Mouse (Mus musculus) retina, postnatal 7 days (tissue): ENCODE measurements around the gene Eif2ak3.
"Not testable (repeated sequence)": the region's sequence is repeated elsewhere in the genome, so short reads cannot be mapped to it uniquely, and the experiment has no call there.

Experiments used
- DNase-seq: peaks from one replicate; pipeline ENCODE4 v3.0.0-alpha.2; 2012; ENCODE audit warnings: low read depth, low spot score

Eif2ak3 gene

DNA sequence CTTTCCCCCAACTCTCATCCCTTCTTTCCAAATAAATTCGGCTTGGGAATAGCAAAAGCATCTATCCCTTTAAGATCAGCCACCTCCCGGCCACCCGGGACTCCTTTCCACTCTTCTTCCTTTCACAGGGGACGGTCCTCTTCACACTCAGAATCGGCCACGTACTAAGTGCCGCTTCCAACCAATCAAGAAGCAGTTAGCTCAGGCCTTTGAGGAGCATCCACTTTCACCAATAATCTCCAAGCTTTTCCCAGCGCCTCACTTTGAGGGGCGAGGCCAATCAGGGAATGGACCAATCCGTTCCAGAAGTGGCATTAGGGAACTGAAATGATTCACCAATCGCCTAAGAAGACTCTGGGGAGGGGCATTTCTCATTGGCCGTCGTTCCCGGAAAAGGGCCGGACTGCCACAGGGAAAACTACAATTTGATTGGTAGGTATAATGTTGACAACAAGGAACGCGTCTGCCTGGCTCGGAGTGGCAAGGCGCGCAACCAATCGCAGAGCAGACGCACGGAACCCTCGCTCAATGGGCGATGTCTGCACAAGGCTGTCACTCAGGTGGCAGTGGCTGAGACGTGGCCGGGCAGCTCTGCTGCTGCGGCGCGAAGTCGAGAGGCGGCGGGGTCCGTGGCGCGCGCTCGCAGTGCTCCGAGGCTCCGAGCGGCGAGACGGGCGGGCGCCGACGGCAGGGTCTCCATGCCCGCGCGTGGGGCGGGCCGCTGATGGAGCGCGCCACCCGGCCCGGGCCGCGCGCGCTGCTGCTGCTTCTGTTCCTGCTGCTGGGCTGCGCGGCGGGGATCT is at the start of gene Eif2ak3:
TSS of gene Eif2ak3 (plus strand) at position 514 of the 803 bp plus-strand sequence.
- DNase-seq: peak; percentile 98

DNA sequence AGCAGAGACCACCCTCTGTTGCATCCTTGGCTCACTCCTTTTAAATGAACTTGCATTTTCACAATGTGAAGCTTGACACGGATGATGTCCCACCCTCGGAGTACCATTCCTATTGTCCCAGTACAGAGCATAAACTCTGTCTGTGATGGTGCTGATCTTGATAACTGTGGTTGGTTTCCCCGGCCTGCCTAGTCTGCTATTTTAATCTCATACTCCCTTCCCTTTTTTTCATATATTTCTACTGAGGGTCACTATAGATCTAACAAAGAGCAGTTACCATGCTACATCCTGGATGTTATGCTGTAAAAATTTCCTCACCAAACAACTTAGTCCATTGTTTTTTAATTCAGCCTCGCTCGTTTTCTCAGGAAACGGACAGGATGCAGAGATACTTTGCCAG is 47.4 kb upstream of the Eif2ak3 start:
- no peak for DNase-seq

DNA sequence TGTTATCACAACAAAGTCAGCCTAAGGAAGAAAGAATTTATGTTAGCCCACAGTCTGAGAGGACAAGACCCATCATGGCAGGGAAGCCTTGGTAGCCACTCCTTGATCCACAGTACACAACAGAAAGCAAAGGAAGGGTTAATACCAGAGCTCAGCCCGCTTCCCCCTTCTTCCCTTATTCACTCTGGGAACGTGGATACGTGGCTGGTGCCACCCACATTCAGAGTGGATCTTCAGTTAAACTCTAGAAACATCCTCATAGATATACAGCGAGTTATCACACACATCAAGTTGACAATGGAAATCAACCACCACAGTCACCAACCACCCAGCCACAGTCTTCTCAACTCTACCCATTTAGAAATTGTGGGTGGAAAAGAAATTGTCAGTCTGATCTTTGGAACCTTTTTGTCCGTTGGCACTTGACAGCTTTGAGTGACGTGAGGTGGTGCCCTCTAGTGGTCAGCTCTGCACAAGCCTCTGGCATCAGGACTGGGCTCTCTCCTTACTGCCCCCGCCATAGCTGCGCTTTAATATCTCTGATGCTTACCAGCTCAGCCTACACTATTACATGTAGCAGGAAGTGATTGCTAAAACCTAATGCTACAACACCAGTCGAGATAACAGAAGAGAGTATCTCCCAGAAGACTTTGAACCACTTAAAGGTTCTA is 46.6 kb upstream of the Eif2ak3 start:
- DNase-seq: no peak

- no peak for DNase-seq
Observed at GRCm38 (mm10) chr6:70804632-70805031, 39.7 kb upstream of the Eif2ak3 start.

DNA sequence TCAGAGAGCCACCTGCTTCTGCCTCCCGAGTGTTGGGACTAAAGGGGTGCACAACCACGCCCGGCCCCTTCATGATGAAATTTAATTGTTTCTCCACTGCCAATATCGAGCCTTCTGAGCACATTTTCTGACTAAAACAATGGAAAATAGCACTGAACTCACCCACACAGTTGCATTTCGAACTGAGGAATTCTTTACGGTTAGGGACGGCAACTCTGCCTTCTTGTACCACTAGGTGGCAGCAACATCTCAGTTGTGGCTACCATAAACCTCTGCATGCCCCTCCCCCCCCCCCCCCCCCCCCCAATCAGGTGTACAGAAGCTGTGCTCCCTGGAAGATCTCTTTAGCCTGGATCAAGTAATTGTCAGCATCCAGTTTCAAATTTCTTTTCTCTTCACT is 39.0 kb upstream of the Eif2ak3 start:
- DNase-seq: peak; percentile 49

DNA sequence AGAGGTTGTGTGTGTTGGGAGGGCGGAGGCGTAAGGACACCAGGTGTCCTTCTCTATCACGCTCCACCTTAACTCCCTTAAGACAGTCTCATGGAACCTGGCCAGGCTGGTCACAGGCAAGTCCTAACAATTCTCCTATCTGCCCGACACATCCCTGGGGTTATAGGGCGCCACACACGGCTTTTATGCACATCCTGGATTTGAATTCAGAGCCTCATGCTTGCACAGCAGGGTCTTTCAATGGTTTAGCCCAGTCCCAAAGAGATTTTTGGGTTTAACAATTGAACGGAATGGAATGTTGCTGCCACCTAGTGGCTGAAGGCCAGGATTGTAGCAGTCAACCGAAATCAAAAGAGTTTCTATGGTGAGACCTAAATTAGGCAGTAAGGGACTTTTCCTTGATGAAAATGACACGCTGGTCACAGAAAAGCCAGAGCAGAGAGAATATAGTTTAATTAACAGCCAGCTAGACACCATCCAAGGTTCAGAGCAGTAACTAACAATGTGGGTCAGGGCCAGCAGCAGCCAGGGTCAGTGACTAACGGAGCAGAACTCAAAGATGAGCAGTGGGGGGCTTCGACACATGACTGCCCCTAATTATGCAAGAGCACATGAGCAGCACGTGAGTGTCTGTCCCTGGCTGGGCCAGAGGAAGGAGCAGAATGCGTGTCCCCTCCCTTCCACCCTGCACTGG is 38.3 kb upstream of the Eif2ak3 start:
- peak; percentile 59 for DNase-seq

- DNase-seq: no peak
Observed at GRCm38 (mm10) chr6:70806514-70806912, 37.8 kb upstream of the Eif2ak3 start.

GRCm38 (mm10) chr6:70810524-70810923 is 33.8 kb upstream of the Eif2ak3 start:
- no peak for DNase-seq

DNA sequence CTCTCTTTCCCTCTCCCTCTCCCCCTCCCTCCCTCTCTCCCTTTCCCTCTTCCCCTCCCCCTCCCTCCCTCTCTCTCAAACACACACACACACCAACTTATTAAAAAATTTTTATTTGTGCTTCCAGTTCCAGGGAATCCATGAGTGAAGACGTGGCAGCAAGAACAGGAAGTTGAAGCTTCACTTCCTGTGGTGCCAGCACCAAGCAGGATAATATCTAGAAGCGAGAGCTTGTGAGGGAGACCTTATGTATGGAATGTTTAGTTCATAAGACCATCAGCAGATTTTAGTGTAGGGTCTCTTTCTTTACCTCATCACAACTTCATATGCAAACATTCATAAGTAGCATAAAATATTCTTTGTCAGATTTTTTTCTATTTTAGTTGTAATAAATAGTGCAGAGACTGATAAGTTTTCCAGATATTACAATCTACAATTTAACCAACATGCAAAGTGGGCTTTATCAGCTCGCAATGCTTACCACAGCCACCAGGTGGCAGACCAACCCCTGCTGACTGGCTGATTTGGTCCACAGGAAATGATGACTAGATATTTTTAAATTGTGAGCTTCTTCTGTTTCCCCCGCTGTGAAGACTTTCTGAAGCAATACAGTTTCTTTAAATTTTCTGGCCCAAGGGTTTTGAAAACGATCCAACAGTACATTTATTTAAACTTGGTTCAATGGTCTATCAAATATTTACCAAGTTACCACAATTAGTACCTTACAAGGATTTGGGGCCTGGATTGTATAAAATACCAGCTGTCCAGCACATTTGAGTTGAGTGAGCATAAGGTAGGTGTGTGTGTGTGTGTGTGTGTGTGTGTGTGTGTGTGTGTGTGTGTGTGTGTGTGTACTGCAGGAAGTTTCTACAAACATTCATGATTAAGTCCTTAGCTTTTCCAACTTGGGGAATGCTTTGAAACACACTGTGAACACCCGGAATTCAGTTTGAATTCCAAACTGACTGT is 32.5 kb upstream of the Eif2ak3 start:
- DNase-seq: peak; percentile 57

- DNase-seq: no peak
Observed at GRCm38 (mm10) chr6:70812526-70812895, 31.8 kb upstream of the Eif2ak3 start.

DNA sequence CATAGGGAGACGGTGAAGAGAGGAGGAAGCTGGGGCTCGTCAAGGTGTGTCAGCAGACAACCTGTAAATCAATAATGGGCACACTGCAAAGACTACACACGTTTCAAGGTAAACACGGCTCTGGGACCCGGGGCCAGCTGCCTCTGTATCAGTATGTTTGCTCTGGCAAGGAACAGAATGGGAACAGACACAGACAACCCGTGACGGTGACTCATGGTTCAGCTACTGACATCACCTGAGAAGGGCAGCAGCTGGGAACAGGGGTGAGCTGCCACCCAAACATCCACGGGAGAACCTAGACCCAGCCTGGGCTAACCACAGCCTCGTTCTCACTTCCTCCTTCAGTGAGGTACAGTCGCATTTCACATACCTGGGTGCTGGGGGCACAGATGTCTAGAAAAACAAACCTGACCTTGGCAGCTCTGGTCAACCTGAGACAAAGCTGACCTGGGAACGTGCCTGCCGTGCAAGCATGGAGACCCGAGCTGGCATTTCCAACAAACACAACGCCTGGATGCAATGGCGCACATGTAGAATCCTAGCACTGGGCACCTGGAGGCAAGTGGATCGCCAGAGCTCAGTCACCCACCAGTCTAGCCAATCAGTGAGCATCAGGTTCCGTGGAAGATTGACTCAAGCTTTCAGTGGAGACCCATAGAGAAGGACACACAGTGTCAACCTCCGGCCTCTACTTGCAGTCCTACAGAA is 30.2 kb upstream of the Eif2ak3 start:
- DNase-seq: no peak

- no peak for DNase-seq
Observed at GRCm38 (mm10) chr6:70814629-70814950, 29.7 kb upstream of the Eif2ak3 start.

DNA sequence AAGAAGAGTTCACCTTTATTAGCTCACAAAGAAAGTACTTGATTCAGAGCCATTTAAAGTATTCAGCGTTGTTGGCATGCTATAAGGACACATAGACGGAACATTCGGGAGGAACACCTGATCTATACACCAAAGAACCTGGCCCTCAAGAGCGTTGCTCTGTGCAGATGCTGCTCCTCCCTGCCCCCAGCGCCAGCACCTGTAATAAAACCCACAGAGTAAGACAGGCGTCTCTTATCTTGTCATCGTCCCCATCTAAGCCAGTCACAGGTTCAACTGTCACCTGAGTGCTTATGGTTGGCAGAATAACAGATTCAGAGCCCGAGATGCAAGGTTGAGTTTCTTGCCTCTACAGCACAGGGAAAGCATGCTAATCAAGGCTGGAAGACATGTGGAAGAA is 28.8 kb upstream of the Eif2ak3 start:
- DNase-seq: no peak

DNA sequence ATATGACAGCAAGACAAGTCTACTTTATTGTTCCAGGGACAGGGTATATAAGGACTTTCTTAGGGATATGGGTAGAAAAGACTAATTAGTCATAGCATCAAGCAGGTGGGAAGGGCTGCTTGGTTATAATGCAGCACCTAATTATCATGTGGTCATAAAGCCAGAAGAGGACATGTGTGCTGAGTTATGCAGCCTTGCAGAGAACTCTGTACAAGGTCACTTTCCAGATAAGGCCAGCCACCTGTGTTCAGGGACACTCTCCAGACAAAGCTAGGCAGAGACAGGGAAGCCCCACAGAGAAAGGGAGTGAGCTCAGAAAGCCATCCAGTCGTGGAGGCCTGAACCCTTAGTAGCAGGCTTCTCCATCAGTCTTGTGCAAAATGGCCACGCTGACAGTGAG is 22.7 kb upstream of the Eif2ak3 start:
- no peak for DNase-seq

- DNase-seq: no peak
Observed at GRCm38 (mm10) chr6:70822386-70822910, 21.9 kb upstream of the Eif2ak3 start.

DNA sequence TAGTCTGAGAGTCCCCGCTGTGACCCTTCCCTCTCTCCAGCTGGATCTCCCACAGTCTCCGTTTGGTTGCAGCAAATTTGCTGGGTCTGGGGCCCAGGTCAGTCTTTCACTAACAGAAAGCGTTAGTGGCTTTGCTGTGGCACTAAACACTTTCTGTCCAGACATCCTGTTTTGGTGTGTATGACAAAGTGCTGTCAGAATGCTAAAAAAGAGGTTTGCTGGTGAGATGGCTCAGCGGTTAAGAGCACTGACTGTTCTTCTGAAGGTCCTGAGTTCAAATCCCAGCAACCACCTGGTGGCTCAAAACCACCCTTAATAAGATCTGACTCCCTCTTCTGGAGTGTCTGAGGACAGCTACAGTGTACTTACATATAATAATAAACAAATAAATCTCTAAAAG is 21.0 kb upstream of the Eif2ak3 start:
- DNase-seq: not testable (repeated sequence)

GRCm38 (mm10) chr6:70824085-70824986 is 20.0 kb upstream of the Eif2ak3 start:
- DNase-seq: no peak

DNA sequence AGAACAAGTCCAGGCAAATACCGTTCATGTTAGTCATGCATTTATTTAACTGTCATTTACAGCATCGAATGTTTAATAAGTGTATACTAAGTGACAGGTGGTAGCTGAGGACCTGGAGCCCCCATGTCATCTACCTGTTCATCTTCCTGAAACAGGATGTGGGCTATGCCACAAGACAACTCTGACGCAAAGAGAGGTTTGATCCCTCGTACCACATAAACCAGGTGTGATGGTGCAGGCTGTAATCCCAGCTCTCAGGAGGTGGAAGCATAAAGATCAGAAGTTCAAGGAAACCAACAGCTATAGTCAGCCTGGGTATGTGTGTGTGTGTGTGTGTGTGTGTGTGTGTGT is 19.4 kb upstream of the Eif2ak3 start:
- no peak for DNase-seq

- DNase-seq: no peak
Observed at GRCm38 (mm10) chr6:70829451-70829850, 14.9 kb upstream of the Eif2ak3 start.

DNA sequence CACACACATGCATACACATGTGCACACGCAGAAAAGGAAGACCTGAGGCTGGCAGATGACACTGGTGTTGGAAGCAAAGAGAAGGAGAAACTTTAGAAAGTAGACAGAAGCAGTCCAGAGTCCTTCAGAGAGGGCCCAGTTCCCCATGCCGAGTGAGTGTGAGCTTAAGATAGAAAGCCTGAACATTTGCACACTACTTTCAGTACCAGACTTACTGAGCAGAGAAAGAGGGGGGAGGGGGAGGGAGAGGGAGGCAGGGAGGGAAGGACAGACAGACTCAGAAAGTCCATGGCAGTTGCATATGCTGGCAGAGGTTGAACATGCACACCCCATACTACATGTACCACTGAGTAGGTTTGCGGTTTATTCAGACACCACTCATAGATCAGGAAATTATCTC is 13.8 kb upstream of the Eif2ak3 start:
- no peak for DNase-seq
